Mouse (Mus musculus): ENCODE results near the gene Ybx2. TPM values are rescaled to one million over a fixed set of nuclear protein-coding genes. Genes with fewer than 3 reads are reported as not detected.

The Ybx2 gene
- polyA plus RNA-seq, 1 experiment from 2014 or later = 5.8 TPM

- Histone ChIP-seq H3K27me3 (no peaks in the 10 kb centered on the region), H3K4me1 (peaks cover 7% of the 10 kb centered on the region), H3K4me3 (no peak overlapping the region), H3K9ac (replicated peaks) (no peak overlapping the region), H3K36me3 (peaks cover 95% of the 10 kb centered on the region), H3K27ac (replicated peaks) (no peak overlapping the region), H3K4me2 (replicated peaks) (no peak overlapping the region), H3K9me3 (no peaks in the 10 kb centered on the region)
- WGBS = 92% methylated on average over 11 of the region's 11 CpGs
- ATAC-seq (replicated peaks) = no peak
These were observed 27.0 kb upstream of the Ybx2 start for GRCm38 (mm10) chr11:69908645-69909044.

GRCm38 (mm10) chr11:69909174-69909573, 26.4 kb upstream of the Ybx2 start:
- Histone ChIP-seq H3K9me3 (no peaks in the 10 kb centered on the region), H3K27me3 (no peaks in the 10 kb centered on the region), H3K9ac (replicated peaks) (no peak overlapping the region), H3K36me3 (peaks cover 89% of the 10 kb centered on the region), H3K27ac (replicated peaks) (no peak overlapping the region), H3K4me3 (no peak overlapping the region), H3K4me2 (replicated peaks) (no peak overlapping the region), H3K4me1 (peaks cover 9% of the 10 kb centered on the region)
- 95% methylated on average over 5 of the region's 5 CpGs for WGBS
- ATAC-seq (replicated peaks) = no peak

GRCm38 (mm10) chr11:69910177-69910576, 25.4 kb upstream of the Ybx2 start:
- Histone ChIP-seq H3K9ac (replicated peaks) (no peak overlapping the region), H3K27me3 (no peaks in the 10 kb centered on the region), H3K4me2 (replicated peaks) (no peak overlapping the region), H3K9me3 (no peaks in the 10 kb centered on the region), H3K27ac (replicated peaks) (no peak overlapping the region), H3K36me3 (peaks cover 83% of the 10 kb centered on the region), H3K4me1 (peaks cover 19% of the 10 kb centered on the region), H3K4me3 (no peak overlapping the region)
- no peak for ATAC-seq (replicated peaks)
- 90% methylated on average over 8 of the region's 8 CpGs for WGBS

GRCm38 (mm10) chr11:69910781-69911560, 24.6 kb upstream of the Ybx2 start:
- H3K4me3 ChIP-seq = no peak overlapping the region
- 93% methylated on average over 17 of the region's 17 CpGs for WGBS
- no peak overlapping the region for H3K4me2 ChIP-seq (replicated peaks)
- H3K27ac ChIP-seq (replicated peaks) = no peak overlapping the region
- peaks cover 27% of the 10 kb centered on the region for H3K4me1 ChIP-seq
- no peaks in the 10 kb centered on the region for H3K9me3 ChIP-seq
- no peaks in the 10 kb centered on the region for H3K27me3 ChIP-seq
- H3K9ac ChIP-seq (replicated peaks) = no peak overlapping the region
- ATAC-seq (replicated peaks) = no peak
- H3K36me3 ChIP-seq = peaks cover 83% of the 10 kb centered on the region

GRCm38 (mm10) chr11:69911701-69912100, 23.9 kb upstream of the Ybx2 start:
- peaks cover 83% of the 10 kb centered on the region for H3K36me3 ChIP-seq
- H3K9ac ChIP-seq (replicated peaks) = no peak overlapping the region
- H3K4me2 ChIP-seq (replicated peaks) = no peak overlapping the region
- no peaks in the 10 kb centered on the region for H3K9me3 ChIP-seq
- no peak overlapping the region for H3K27ac ChIP-seq (replicated peaks)
- no peak overlapping the region for H3K4me3 ChIP-seq
- H3K4me1 ChIP-seq = peaks cover 29% of the 10 kb centered on the region
- WGBS = 89% methylated on average over 6 of the region's 6 CpGs
- no peak for ATAC-seq (replicated peaks)
- H3K27me3 ChIP-seq = no peaks in the 10 kb centered on the region

GRCm38 (mm10) chr11:69912716-69913530, 22.7 kb upstream of the Ybx2 start:
- ATAC-seq (replicated peaks) = peak; percentile 30
- Histone ChIP-seq H3K9ac (replicated peaks) (0 out of 2 replicates have a peak overlapping the region, but pooled peaks have one; percentile 94), H3K27ac (replicated peaks) (peak overlapping the region; percentile 89)

GRCm38 (mm10) chr11:69913554-69914371, 21.8 kb upstream of the Ybx2 start, which contains the start of gene Gps2:
Gps2 (plus strand) TSS chr11:69913888.
- Histone ChIP-seq H3K27me3 (no peaks in the 10 kb centered on the region), H3K27ac (replicated peaks) (peak within 1 kb of the TSS; percentile 89), H3K4me2 (replicated peaks) (peak within 1 kb of the TSS; percentile 91), H3K4me3 (peak within 1 kb of the TSS; percentile 86), H3K4me1 (peaks cover 33% of the 10 kb centered on the region), H3K36me3 (peaks cover 83% of the 10 kb centered on the region), H3K9me3 (no peaks in the 10 kb centered on the region), H3K9ac (replicated peaks) (peak within 1 kb of the TSS; percentile 94)
- 2% methylated on average over 61 of the region's 61 CpGs for WGBS
- peak; percentile 90 for ATAC-seq (replicated peaks)

More at GRCm38 (mm10) chr11:69912716-69913530, 22.7 kb upstream of the Ybx2 start:
- WGBS = 80% methylated on average over 15 of the region's 15 CpGs
- Histone ChIP-seq H3K9me3 (no peaks in the 10 kb centered on the region), H3K4me2 (replicated peaks) (peak overlapping the region; percentile 91), H3K36me3 (peaks cover 83% of the 10 kb centered on the region), H3K27me3 (no peaks in the 10 kb centered on the region), H3K4me1 (peaks cover 29% of the 10 kb centered on the region), H3K4me3 (peak overlapping the region; percentile 86)

- peak overlapping the region; percentile 89 for H3K27ac ChIP-seq (replicated peaks)
- peak overlapping the region; percentile 94 for H3K9ac ChIP-seq (replicated peaks)
- peaks cover 81% of the 10 kb centered on the region for H3K36me3 ChIP-seq
- H3K4me3 ChIP-seq = peak overlapping the region; percentile 86
- H3K27me3 ChIP-seq = no peaks in the 10 kb centered on the region
- H3K4me2 ChIP-seq (replicated peaks) = peak overlapping the region; percentile 91
- ATAC-seq (replicated peaks) = no peak
- peaks cover 39% of the 10 kb centered on the region for H3K4me1 ChIP-seq
- H3K9me3 ChIP-seq = no peaks in the 10 kb centered on the region
- 1% methylated on average over 17 of the region's 17 CpGs for WGBS
These were observed 21.2 kb upstream of the Ybx2 start for GRCm38 (mm10) chr11:69914372-69914764.

GRCm38 (mm10) chr11:69914917-69915430, 20.6 kb upstream of the Ybx2 start:
- Histone ChIP-seq H3K27me3 (no peaks in the 10 kb centered on the region), H3K36me3 (peaks cover 75% of the 10 kb centered on the region), H3K4me2 (replicated peaks) (peak overlapping the region; percentile 91), H3K4me3 (peak overlapping the region; percentile 86), H3K9ac (replicated peaks) (peak overlapping the region; percentile 94), H3K4me1 (peaks cover 45% of the 10 kb centered on the region), H3K27ac (replicated peaks) (no peak overlapping the region), H3K9me3 (no peaks in the 10 kb centered on the region)
- ATAC-seq (replicated peaks) = no peak
- WGBS = 36% methylated on average over 9 of the region's 9 CpGs

GRCm38 (mm10) chr11:69915667-69916627, 19.6 kb upstream of the Ybx2 start:
- Histone ChIP-seq H3K27ac (replicated peaks) (no peak overlapping the region), H3K4me3 (no peak overlapping the region), H3K36me3 (peaks cover 65% of the 10 kb centered on the region), H3K9me3 (no peaks in the 10 kb centered on the region), H3K4me1 (peaks cover 47% of the 10 kb centered on the region), H3K4me2 (replicated peaks) (no peak overlapping the region), H3K9ac (replicated peaks) (no peak overlapping the region), H3K27me3 (no peaks in the 10 kb centered on the region)
- no peak for ATAC-seq (replicated peaks)
- 70% methylated on average over 5 of the region's 5 CpGs for WGBS

All from forebrain, embryonic 15.5 days (tissue).